Comparison of ENCODE assay signal across 9 mouse cellular contexts in the genomic region with DNA sequence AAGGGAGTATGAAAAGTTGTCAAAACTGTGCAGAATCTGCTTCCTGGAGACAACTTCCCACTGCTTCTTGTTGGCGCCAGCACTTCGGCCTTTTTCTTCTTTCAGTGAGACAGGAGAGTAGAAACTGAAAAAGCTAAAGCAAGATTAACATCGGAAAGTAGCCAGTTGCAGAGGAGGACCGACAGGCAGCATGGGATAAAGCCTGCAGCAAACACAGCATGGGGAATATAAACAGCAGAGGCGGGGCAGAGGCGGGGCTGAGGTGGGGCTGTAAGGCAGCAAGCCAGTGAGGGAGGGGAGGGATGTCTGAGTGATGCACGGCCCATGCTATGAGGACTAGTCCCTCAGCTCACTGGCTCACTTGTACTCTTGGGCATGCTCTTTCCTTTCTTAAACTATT.
A peak's percentile ranks its signal among the peaks of the same experiment; 100 is the strongest.
DNase-seq lines count a peak whose midpoint lies in the region; ATAC-seq lines count a peak whose summit lies in the region.
"Had no signal": no experiment of that assay in that cellular context is flagged by ENCODE, and none has a peak within 500 bp of the region (broad histone marks: within the 10 kb centered on the region; RNA-seq: fewer than 3 reads in every experiment).

No protein-coding gene starts in this region.

- H3K4me1 ChIP-seq in heart, embryonic 11.5 days (ENCODE audit: control insufficient read depth, insufficient read depth, low read length): no peaks in the 10 kb centered on the region
- no peaks in the 10 kb centered on the region for H3K4me1 ChIP-seq in neural tube, embryonic 13.5 days (replicated peaks)

- no peak for DNase-seq in heart, adult 9 months (ENCODE audit: low spot score in 2 of 2)
- DNase-seq in neural tube, embryonic 10.5 days (ENCODE audit: extremely low spot score, low spot score): no peak
- DNase-seq in kidney, postnatal 14 days: peak; percentile 47
- DNase-seq in right cerebral cortex, postnatal 14 days: peak; percentile 35
- no peak for DNase-seq in spleen, postnatal 36 days (ENCODE audit: low spot score in 2 of 2)
- no peak for DNase-seq in spleen, postnatal 10 days (ENCODE audit: low spot score in 2 of 2)

- H3K9ac ChIP-seq in heart, embryonic 11.5 days (ENCODE audit: low read depth, low read length): no peak overlapping the region
- no peak overlapping the region for H3K9ac ChIP-seq in neural tube, embryonic 13.5 days

- no peak overlapping the region for H3K27ac ChIP-seq in heart, embryonic 11.5 days (ENCODE audit: low read depth, low read length)
- no peak overlapping the region for H3K27ac ChIP-seq in neural tube, embryonic 13.5 days (replicated peaks)

- no peak for ATAC-seq in heart, embryonic 11.5 days (replicated peaks; ENCODE audit: insufficient number of reproducible peaks, low FRiP score, low TSS enrichment)
- peak; percentile 67; the same call in 1 of the 2 replicates for ATAC-seq in neural tube, embryonic 13.5 days (ENCODE audit: low read depth)

- H3K27me3 ChIP-seq in heart, embryonic 11.5 days (ENCODE audit: control insufficient read depth, insufficient read depth, low read length): no peaks in the 10 kb centered on the region
- H3K27me3 ChIP-seq in neural tube, embryonic 13.5 days: 0 out of 2 replicates have a peak, but pooled peaks cover 3% of the 10 kb centered on the region

- WGBS in heart, embryonic 11.5 days (ENCODE audit: insufficient replicate concordance): 22% methylated on average over 7 of the region's 7 CpGs
- WGBS in neural tube, embryonic 13.5 days: 16% methylated on average over 7 of the region's 7 CpGs

- H3K4me3 ChIP-seq in heart, embryonic 11.5 days (ENCODE audit: low read depth, low read length): no peak overlapping the region
- H3K4me3 ChIP-seq in neural tube, embryonic 13.5 days: no peak overlapping the region
- H3K4me3 ChIP-seq: erythroblast, embryonic 14.5 days had no signal

- no peaks in the 10 kb centered on the region for H3K36me3 ChIP-seq in heart, embryonic 11.5 days (ENCODE audit: control insufficient read depth, insufficient read depth, low read length)
- no peaks in the 10 kb centered on the region for H3K36me3 ChIP-seq in neural tube, embryonic 13.5 days

- no peaks in the 10 kb centered on the region for H3K9me3 ChIP-seq in heart, embryonic 11.5 days (replicated peaks; ENCODE audit: control insufficient read depth, low read length)
- H3K9me3 ChIP-seq in neural tube, embryonic 13.5 days: no peaks in the 10 kb centered on the region

- 0 out of 2 replicates have a peak overlapping the region, but pooled peaks have one; percentile 27 for H3K4me2 ChIP-seq in heart, embryonic 11.5 days
- no peak overlapping the region for H3K4me2 ChIP-seq in neural tube, embryonic 13.5 days

Comparison
In these comparisons a context has a peak if more than half of its experiments do, and no peak if none do; other contexts are left out.
1. DNase-seq: peak in kidney, postnatal 14 days (single experiment) and right cerebral cortex, postnatal 14 days (single experiment); none in heart, adult 9 months (0 of 2), neural tube, embryonic 10.5 days (single experiment), spleen, postnatal 36 days (0 of 2) and spleen, postnatal 10 days (0 of 2).